Mouse (Mus musculus) right cerebral cortex, postnatal 36 days (tissue): ENCODE results near the gene Vmn2r21.
"Not testable (repeated sequence)": the region's sequence is repeated elsewhere in the genome, so short reads cannot be mapped to it uniquely, and the experiment has no call there.

ENCODE experiments used
- DNase-seq, 2 experiments: peaks; one replicate each; pipeline ENCODE4 v3.0.0; 2022; ENCODE audit warnings: low spot score in 2 of 2, mixed read lengths in 1 of 2

The Vmn2r21 gene

DNA sequence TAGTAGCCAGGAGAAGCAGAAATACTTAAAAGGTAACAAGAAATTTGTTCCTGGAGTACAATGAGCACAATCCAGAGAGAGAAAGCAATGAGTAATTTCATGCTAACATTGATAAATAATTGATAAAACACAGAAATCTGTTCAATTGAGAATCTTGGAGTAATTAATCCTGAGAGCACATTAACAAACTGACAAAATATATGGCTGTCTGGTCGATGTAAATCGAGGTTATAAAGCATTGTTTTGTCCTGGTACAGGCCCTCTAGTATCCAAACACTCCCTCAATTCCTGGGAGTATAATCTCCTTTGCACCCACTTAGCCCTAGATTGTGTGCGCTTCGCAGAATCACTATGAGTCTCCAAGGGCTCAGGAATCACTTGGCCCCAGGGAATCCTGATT is at the start of gene Vmn2r21:
Gene Vmn2r21, minus strand, starts transcription at position 101 of the 400 bp plus-strand sequence.
- not testable (repeated sequence) for DNase-seq

DNA sequence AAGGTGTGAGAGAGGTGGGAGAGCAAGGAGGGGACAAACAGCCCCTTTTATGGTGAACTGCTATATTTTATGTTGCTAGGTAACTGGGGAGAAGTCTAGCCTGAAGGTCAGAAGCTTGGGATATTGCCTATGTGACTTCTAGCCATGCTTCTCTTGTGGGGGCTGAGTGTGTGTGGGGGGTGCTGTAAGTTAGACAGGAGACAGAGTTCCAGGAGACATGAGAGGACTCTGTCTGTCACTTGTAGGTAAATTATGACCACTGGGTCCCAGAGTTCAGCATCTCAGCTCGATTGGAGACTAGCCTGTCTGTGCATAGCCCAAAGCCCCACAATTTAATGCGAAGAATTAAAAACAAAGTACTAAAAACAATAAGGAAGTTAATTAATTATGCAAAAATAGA is 41.5 kb upstream of the Vmn2r21 start:
- DNase-seq: not testable (repeated sequence)

DNA sequence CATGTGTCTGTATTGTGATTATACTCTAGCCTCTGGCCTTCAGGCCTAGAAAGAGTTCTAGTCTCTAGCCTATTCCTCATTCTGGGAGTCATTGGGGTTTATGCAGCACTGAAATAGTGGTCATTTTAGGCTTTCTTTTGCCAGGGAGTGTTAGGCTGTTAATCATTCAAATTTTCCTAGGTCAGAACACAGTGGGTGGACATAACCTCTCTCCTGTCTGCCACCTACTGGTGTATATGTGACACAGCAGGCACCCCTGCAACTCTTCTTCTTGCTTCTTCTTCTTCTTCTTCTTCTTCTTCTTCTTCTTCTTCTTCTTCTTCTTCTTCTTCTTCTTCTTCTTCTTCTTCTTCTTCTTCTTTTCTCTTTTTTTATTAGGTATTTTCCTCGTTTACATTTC is 6.5 kb upstream of the Vmn2r21 start:
- not testable (repeated sequence) for DNase-seq

DNA sequence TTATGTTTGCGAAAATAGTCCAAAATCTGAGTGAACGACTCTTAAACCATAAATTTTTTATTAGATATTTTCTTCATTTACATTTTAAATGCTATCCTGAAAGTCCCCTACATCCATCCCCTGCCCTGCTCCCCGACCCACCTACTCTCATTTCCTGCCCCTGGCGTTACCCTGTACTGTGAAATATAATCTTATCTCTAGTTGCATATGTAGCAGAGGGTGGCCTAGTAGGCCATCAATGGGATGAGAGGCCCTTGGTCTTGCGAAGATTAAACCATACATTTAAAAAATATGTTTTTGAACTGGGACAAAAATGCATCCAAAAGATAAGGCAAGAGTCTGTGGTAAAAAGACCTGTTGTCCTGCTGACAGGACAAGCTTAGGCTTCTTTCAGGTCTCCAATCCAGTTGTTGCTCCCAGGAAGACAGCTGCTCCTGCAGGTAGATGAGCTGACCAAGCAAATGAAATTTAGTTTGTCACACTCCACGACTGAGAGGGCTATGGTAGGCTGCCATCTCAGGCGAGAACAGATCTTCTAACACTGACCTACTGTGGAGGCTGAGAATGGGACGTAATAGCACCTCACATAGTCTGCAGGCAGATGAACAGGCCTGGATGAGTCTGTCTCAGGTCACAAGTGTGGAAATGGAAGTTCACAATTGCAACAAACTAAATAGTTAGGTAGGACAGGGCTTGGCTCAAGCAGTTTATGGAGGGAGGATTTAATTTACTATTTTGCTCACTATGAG is 10.8 kb downstream of the Vmn2r21 start:
- DNase-seq: not testable (repeated sequence)

DNA sequence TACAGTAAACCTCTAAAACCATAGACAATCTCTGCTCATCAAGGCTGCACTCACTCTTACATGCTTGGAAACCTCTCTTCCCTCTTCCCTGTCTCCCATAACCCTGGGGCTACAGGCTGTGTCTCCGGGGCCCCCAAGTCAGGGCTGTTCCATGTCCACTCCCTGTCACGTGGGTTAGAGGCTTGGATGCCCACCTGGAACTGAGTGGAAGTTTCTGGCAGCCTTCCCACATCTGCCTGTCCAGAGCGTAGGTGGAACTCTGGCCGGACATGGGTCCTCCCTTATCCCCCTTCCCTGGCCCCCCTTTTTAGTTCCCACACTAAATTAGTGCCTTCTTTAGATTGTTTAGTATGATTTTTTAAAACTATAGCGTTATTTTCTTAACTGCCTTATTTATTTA is 60.2 kb downstream of the Vmn2r21 start:
- DNase-seq: not testable (repeated sequence)

DNA sequence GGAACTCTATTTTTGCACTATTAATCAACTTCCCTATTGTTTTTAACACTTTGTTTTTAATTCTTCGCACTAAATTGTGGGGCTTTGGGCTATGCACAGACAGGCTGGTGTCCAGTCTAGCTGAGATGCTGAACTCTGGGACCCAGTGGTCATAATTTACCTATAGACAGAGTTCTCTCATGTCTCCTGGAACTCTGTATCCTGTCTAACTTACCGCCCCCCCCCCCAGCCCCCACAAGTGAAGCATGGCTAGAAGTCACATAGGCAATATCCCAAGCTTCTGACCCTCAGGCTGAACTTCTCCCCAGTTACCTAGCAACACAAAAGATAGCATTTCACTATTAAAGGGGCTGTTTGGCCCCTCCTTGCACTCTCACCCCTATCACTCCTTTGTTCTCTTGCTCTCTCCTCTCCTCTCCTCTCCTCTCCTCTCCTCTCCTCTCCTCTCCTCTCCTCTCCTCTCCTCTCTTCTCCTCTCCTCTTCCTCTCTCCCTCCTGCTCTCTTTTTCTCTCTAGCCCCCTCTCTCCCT is 60.7 kb downstream of the Vmn2r21 start:
- not testable (repeated sequence) for DNase-seq

DNA sequence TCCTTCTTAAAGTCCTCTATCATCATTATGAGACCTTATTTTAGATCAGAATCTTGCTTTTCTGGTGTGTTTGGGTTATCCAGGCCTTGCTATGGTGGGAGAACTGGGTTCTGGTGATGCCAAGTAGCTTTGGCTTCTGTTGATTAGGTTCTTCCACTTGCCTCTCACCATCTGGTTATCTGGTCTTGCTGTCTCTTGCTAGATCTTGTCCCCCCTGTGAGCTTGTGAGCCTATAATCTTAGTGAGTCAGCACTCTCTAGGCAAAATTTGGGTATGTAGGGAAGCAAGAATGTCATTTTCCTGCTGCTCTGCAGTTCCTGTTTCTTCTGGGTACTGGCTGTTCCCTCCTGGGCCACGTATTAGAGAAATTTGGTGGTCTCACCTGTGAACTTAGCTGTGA is 64.6 kb downstream of the Vmn2r21 start:
- DNase-seq: not testable (repeated sequence)
